Mouse (Mus musculus): ENCODE data around the gene Ahrr. TPM values are rescaled to one million over a fixed set of nuclear protein-coding genes. Genes with fewer than 3 reads are reported as not detected.

Gene Ahrr
- polyA plus RNA-seq, 1 experiment from 2014 or later = 0.57 TPM

- H3K27me3 ChIP-seq (ENCODE audit: control insufficient read depth, insufficient read depth, low read depth, low read length) = no peaks in the 10 kb centered on the region
- no peak overlapping the region for H3K4me2 ChIP-seq (ENCODE audit: low read depth, low read length)
- ATAC-seq (ENCODE audit: low read depth) = no peak
- H3K9ac ChIP-seq (ENCODE audit: low read length) = no peak overlapping the region
- no peaks in the 10 kb centered on the region for H3K4me1 ChIP-seq (replicated peaks; ENCODE audit: control insufficient read depth, insufficient read depth, low read length)
- 68% methylated on average over 3 of the region's 3 CpGs for WGBS
- H3K27ac ChIP-seq (ENCODE audit: low read length) = no peak overlapping the region
- no peak overlapping the region for H3K4me3 ChIP-seq (ENCODE audit: low read length)
- H3K9me3 ChIP-seq (ENCODE audit: control insufficient read depth, low read length) = no peaks in the 10 kb centered on the region
- H3K36me3 ChIP-seq (ENCODE audit: control insufficient read depth, insufficient read depth, low read length) = peaks cover 26% of the 10 kb centered on the region
Measured at GRCm38 (mm10) chr13:74196451-74196850, 95.7 kb downstream of the Ahrr start.

- Histone ChIP-seq H3K4me3 (ENCODE audit: low read length) (no peak overlapping the region), H3K27ac (ENCODE audit: low read length) (no peak overlapping the region), H3K4me1 (replicated peaks; ENCODE audit: control insufficient read depth, insufficient read depth, low read length) (no peaks in the 10 kb centered on the region), H3K36me3 (ENCODE audit: control insufficient read depth, insufficient read depth, low read length) (peaks cover 32% of the 10 kb centered on the region), H3K27me3 (ENCODE audit: control insufficient read depth, insufficient read depth, low read depth, low read length) (no peaks in the 10 kb centered on the region), H3K9me3 (ENCODE audit: control insufficient read depth, low read length) (no peaks in the 10 kb centered on the region), H3K4me2 (ENCODE audit: low read depth, low read length) (no peak overlapping the region), H3K9ac (ENCODE audit: low read length) (no peak overlapping the region)
- no peak for ATAC-seq (ENCODE audit: low read depth)
- WGBS = 78% methylated on average over 6 of the region's 6 CpGs
Measured at GRCm38 (mm10) chr13:74192613-74193012, 99.5 kb downstream of the Ahrr start.

- no peak overlapping the region for H3K4me3 ChIP-seq (ENCODE audit: low read length)
- H3K27me3 ChIP-seq (ENCODE audit: control insufficient read depth, insufficient read depth, low read depth, low read length) = no peaks in the 10 kb centered on the region
- no peak overlapping the region for H3K27ac ChIP-seq (ENCODE audit: low read length)
- no peaks in the 10 kb centered on the region for H3K9me3 ChIP-seq (ENCODE audit: control insufficient read depth, low read length)
- no peak overlapping the region for H3K4me2 ChIP-seq (ENCODE audit: low read depth, low read length)
- no peak for ATAC-seq (ENCODE audit: low read depth)
- 85% methylated on average over 5 of the region's 5 CpGs for whole genome bisulfite sequencing
- H3K4me1 ChIP-seq (replicated peaks; ENCODE audit: control insufficient read depth, insufficient read depth, low read length) = no peaks in the 10 kb centered on the region
- H3K9ac ChIP-seq (ENCODE audit: low read length) = no peak overlapping the region
- peaks cover 15% of the 10 kb centered on the region for H3K36me3 ChIP-seq (ENCODE audit: control insufficient read depth, insufficient read depth, low read length)
Measured at GRCm38 (mm10) chr13:74183011-74183695, 109.0 kb downstream of the Ahrr start.

- no peaks in the 10 kb centered on the region for H3K27me3 ChIP-seq (ENCODE audit: control insufficient read depth, insufficient read depth, low read depth, low read length)
- no peaks in the 10 kb centered on the region for H3K9me3 ChIP-seq (ENCODE audit: control insufficient read depth, low read length)
- H3K4me2 ChIP-seq (ENCODE audit: low read depth, low read length) = no peak overlapping the region
- H3K4me1 ChIP-seq (replicated peaks; ENCODE audit: control insufficient read depth, insufficient read depth, low read length) = 0 out of 2 replicates have a peak, but pooled peaks cover 1% of the 10 kb centered on the region
- H3K27ac ChIP-seq (ENCODE audit: low read length) = no peak overlapping the region
- WGBS = 97% methylated on average over 5 of the region's 5 CpGs
- H3K4me3 ChIP-seq (ENCODE audit: low read length) = no peak overlapping the region
- ATAC-seq (ENCODE audit: low read depth) = no peak
- no peak overlapping the region for H3K9ac ChIP-seq (ENCODE audit: low read length)
- peaks cover 9% of the 10 kb centered on the region for H3K36me3 ChIP-seq (ENCODE audit: control insufficient read depth, insufficient read depth, low read length)
Measured at GRCm38 (mm10) chr13:74172036-74172435, 120.1 kb downstream of the Ahrr start.

GRCm38 (mm10) chr13:74169446-74170164 lies 122.5 kb downstream of the Ahrr start:
- Histone ChIP-seq H3K4me1 (replicated peaks; ENCODE audit: control insufficient read depth, insufficient read depth, low read length) (0 out of 2 replicates have a peak, but pooled peaks cover 2% of the 10 kb centered on the region), H3K27me3 (ENCODE audit: control insufficient read depth, insufficient read depth, low read depth, low read length) (no peaks in the 10 kb centered on the region), H3K27ac (ENCODE audit: low read length) (no peak overlapping the region), H3K9me3 (ENCODE audit: control insufficient read depth, low read length) (no peaks in the 10 kb centered on the region), H3K4me3 (ENCODE audit: low read length) (no peak overlapping the region), H3K4me2 (ENCODE audit: low read depth, low read length) (no peak overlapping the region), H3K36me3 (ENCODE audit: control insufficient read depth, insufficient read depth, low read length) (peaks cover 9% of the 10 kb centered on the region; the same call in 1 of the 2 replicates), H3K9ac (ENCODE audit: low read length) (no peak overlapping the region)
- no peak for ATAC-seq (ENCODE audit: low read depth)
- 79% methylated on average over 10 of the region's 10 CpGs for WGBS

- Histone ChIP-seq H3K36me3 (ENCODE audit: control insufficient read depth, insufficient read depth, low read length) (peaks cover 2% of the 10 kb centered on the region; the same call in 1 of the 2 replicates), H3K4me2 (ENCODE audit: low read depth, low read length) (no peak overlapping the region), H3K27me3 (ENCODE audit: control insufficient read depth, insufficient read depth, low read depth, low read length) (no peaks in the 10 kb centered on the region), H3K4me1 (replicated peaks; ENCODE audit: control insufficient read depth, insufficient read depth, low read length) (0 out of 2 replicates have a peak, but pooled peaks cover 2% of the 10 kb centered on the region), H3K27ac (ENCODE audit: low read length) (no peak overlapping the region), H3K9ac (ENCODE audit: low read length) (no peak overlapping the region), H3K9me3 (ENCODE audit: control insufficient read depth, low read length) (no peaks in the 10 kb centered on the region), H3K4me3 (ENCODE audit: low read length) (no peak overlapping the region)
- WGBS = 64% methylated on average over 2 of the region's 2 CpGs
- no peak for ATAC-seq (ENCODE audit: low read depth)
Measured at GRCm38 (mm10) chr13:74167492-74167891, 124.6 kb downstream of the Ahrr start.

GRCm38 (mm10) chr13:74167057-74167413 lies 125.1 kb downstream of the Ahrr start:
- Histone ChIP-seq H3K4me1 (replicated peaks; ENCODE audit: control insufficient read depth, insufficient read depth, low read length) (0 out of 2 replicates have a peak, but pooled peaks cover 2% of the 10 kb centered on the region), H3K9me3 (ENCODE audit: control insufficient read depth, low read length) (no peaks in the 10 kb centered on the region), H3K4me3 (ENCODE audit: low read length) (peak overlapping the region; percentile 49), H3K27ac (ENCODE audit: low read length) (no peak overlapping the region), H3K27me3 (ENCODE audit: control insufficient read depth, insufficient read depth, low read depth, low read length) (no peaks in the 10 kb centered on the region), H3K4me2 (ENCODE audit: low read depth, low read length) (peak overlapping the region; percentile 58), H3K36me3 (ENCODE audit: control insufficient read depth, insufficient read depth, low read length) (0 out of 2 replicates have a peak, but pooled peaks cover 2% of the 10 kb centered on the region), H3K9ac (ENCODE audit: low read length) (peak overlapping the region; percentile 55)
- peak; percentile 53 for ATAC-seq (ENCODE audit: low read depth)
- 10% methylated on average over 9 of the region's 9 CpGs for WGBS

- peak; percentile 86 for ATAC-seq (ENCODE audit: low read depth)
- peak overlapping the region; percentile 55 for H3K9ac ChIP-seq (ENCODE audit: low read length)
- 6% methylated on average over 18 of the region's 19 CpGs for WGBS
Measured at GRCm38 (mm10) chr13:74166348-74167056, 125.6 kb downstream of the Ahrr start.

More at GRCm38 (mm10) chr13:74166348-74167056, 125.6 kb downstream of the Ahrr start:
- H3K9me3 ChIP-seq (ENCODE audit: control insufficient read depth, low read length) = no peaks in the 10 kb centered on the region
- 0 out of 2 replicates have a peak, but pooled peaks cover 2% of the 10 kb centered on the region for H3K4me1 ChIP-seq (replicated peaks; ENCODE audit: control insufficient read depth, insufficient read depth, low read length)
- H3K36me3 ChIP-seq (ENCODE audit: control insufficient read depth, insufficient read depth, low read length) = 0 out of 2 replicates have a peak, but pooled peaks cover 2% of the 10 kb centered on the region
- peak overlapping the region; percentile 49 for H3K4me3 ChIP-seq (ENCODE audit: low read length)
- H3K27me3 ChIP-seq (ENCODE audit: control insufficient read depth, insufficient read depth, low read depth, low read length) = no peaks in the 10 kb centered on the region
- H3K27ac ChIP-seq (ENCODE audit: low read length) = no peak overlapping the region
- peak overlapping the region; percentile 58 for H3K4me2 ChIP-seq (ENCODE audit: low read depth, low read length)
